Mouse (Mus musculus): Measurements from ENCODE around the gene Jph2. TPM values are rescaled to one million over a fixed set of nuclear protein-coding genes. Genes with fewer than 3 reads are reported as not detected.

Gene Jph2
- total RNA-seq (2021) (100 to 1,000 TPM; 389 to 391 TPM), polyA plus RNA-seq (2012; rRNA removed) (193 and 253 TPM in 2 replicates)
- long read RNA-seq, full-length matches to known transcripts: 21 of 64 reads
- long read RNA-seq, partial matches to known transcripts: 10 of 64 reads
- long read RNA-seq, other reads (novel, unspliced or antisense): 33 of 64 reads

DNA sequence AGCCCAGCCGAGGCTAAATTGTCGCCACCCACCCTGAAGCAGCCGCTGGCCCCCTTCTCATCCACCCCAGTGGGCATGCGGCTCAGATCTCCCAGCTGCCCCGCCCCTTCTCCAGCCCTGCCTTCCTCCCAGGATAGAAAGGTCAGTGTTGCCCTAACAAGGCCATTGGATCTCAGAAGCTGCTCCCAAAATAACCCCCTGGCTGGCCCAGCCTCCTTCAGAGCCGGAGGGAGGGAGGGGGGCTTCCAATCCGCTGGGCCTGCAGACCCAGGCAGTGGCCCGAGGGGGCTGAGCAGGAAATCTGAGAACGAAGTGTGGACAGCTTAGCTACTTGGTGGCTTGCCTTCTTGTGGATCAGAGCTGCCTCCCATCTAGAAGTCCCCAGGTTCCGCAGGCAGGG, at the start of gene Jph2:
Jph2 (minus strand) TSS at position 89 of the 400 bp plus-strand sequence.
- peak; percentile 79 to 87 for DNase-seq
- 8% methylated on average over 10 of the region's 10 CpGs for WGBS
- no peaks in the 10 kb centered on the region for H3K79me2 ChIP-seq (replicated peaks; ENCODE audit: control insufficient read depth, insufficient read depth, low read length)
- peaks cover 5% of the 10 kb centered on the region for H3K4me1 ChIP-seq (ENCODE audit: control insufficient read depth, insufficient read depth, low read length)
- TF ChIP-seq CTCF (IDR thresholded peaks at IDR 0.05) (peak; percentile 35), POLR2A (IDR thresholded peaks at IDR 0.05; ENCODE audit: insufficient read depth, low read depth, low read length) (peak; percentile 88), EP300 (IDR thresholded peaks at IDR 0.05; ENCODE audit: insufficient read depth, low read depth, low read length) (0 out of 2 replicates have a peak, but pooled peaks have one; percentile 16)
- peak within 1 kb of the TSS; percentile 97 for H3K27ac ChIP-seq
- intact Hi-C loops (cut with DNase I): no loop called here
- no peaks in the 10 kb centered on the region for H3K27me3 ChIP-seq (ENCODE audit: control insufficient read depth, insufficient read depth, low read length)
- peak within 1 kb of the TSS; percentile 91 for H3K9ac ChIP-seq (ENCODE audit: low read depth, low read length)
- peak within 1 kb of the TSS; percentile 63 for H3K4me3 ChIP-seq
- no peaks in the 10 kb centered on the region for H3K36me3 ChIP-seq (ENCODE audit: control insufficient read depth, insufficient read depth, low read length)

- no peaks in the 10 kb centered on the region for H3K79me2 ChIP-seq (replicated peaks; ENCODE audit: control insufficient read depth, insufficient read depth, low read length)
- H3K27me3 ChIP-seq (ENCODE audit: control insufficient read depth, insufficient read depth, low read length): peaks cover 2% of the 10 kb centered on the region; the same call in 1 of the 2 replicates
- no peak for TF ChIP-seq CTCF (IDR thresholded peaks at IDR 0.05)
- no peak for TF ChIP-seq EP300 (IDR thresholded peaks at IDR 0.05; ENCODE audit: insufficient read depth, low read depth, low read length)
- no peak for TF ChIP-seq POLR2A (IDR thresholded peaks at IDR 0.05; ENCODE audit: insufficient read depth, low read depth, low read length)
- H3K27ac ChIP-seq: no peak overlapping the region
- H3K4me1 ChIP-seq (ENCODE audit: control insufficient read depth, insufficient read depth, low read length): no peaks in the 10 kb centered on the region
- H3K4me3 ChIP-seq: no peak overlapping the region
- 71% methylated on average over 12 of the region's 12 CpGs for WGBS
- no peak for DNase-seq
- H3K9ac ChIP-seq (ENCODE audit: low read depth, low read length): no peak overlapping the region
- intact Hi-C loops (cut with DNase I): no loop called here
- H3K36me3 ChIP-seq (ENCODE audit: control insufficient read depth, insufficient read depth, low read length): no peaks in the 10 kb centered on the region
Measured at GRCm38 (mm10) chr2:163447375-163447774, 49.6 kb upstream of the Jph2 start.

DNA sequence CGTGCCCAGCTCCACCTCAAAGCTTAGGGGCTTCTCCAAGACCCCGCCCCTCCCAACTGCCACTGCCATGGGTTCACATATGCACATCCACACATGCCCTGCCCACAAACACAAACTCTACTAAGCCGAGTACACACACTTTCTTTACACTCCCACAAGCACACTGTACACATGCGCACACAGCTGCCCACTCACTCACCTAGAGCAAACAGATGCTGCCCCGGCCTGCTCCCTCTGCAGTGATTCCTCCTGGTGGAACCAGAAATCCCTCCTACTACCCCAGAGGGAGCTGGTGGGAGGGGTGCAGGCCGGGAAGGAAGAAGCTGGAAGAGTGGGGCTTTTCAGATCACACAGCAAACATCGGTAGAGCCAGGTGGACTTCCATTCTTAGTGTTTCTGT, 46.2 kb upstream of the Jph2 start:
- H3K9ac ChIP-seq (ENCODE audit: low read depth, low read length): no peak overlapping the region
- no peak for DNase-seq
- 55% methylated on average over 7 of the region's 7 CpGs for WGBS

GRCm38 (mm10) chr2:163443543-163443942, 45.8 kb upstream of the Jph2 start:
- Histone ChIP-seq H3K4me3 (no peak overlapping the region), H3K79me2 (replicated peaks; ENCODE audit: control insufficient read depth, insufficient read depth, low read length) (no peaks in the 10 kb centered on the region), H3K4me1 (ENCODE audit: control insufficient read depth, insufficient read depth, low read length) (no peaks in the 10 kb centered on the region), H3K27me3 (ENCODE audit: control insufficient read depth, insufficient read depth, low read length) (peaks cover 2% of the 10 kb centered on the region), H3K27ac (no peak overlapping the region), H3K36me3 (ENCODE audit: control insufficient read depth, insufficient read depth, low read length) (no peaks in the 10 kb centered on the region), H3K9ac (ENCODE audit: low read depth, low read length) (no peak overlapping the region)
- 40% methylated on average over 6 of the region's 6 CpGs for WGBS
- intact Hi-C loops (cut with DNase I): no loop called here
- TF ChIP-seq POLR2A (IDR thresholded peaks at IDR 0.05; ENCODE audit: insufficient read depth, low read depth, low read length) (no peak), CTCF (IDR thresholded peaks at IDR 0.05) (no peak), EP300 (IDR thresholded peaks at IDR 0.05; ENCODE audit: insufficient read depth, low read depth, low read length) (no peak)
- peak; percentile 55 to 70 for DNase-seq

More for the DNA sequence above, 46.2 kb upstream of the Jph2 start:
- Histone ChIP-seq H3K27me3 (ENCODE audit: control insufficient read depth, insufficient read depth, low read length) (no peaks in the 10 kb centered on the region), H3K27ac (no peak overlapping the region), H3K79me2 (replicated peaks; ENCODE audit: control insufficient read depth, insufficient read depth, low read length) (no peaks in the 10 kb centered on the region), H3K4me1 (ENCODE audit: control insufficient read depth, insufficient read depth, low read length) (no peaks in the 10 kb centered on the region), H3K36me3 (ENCODE audit: control insufficient read depth, insufficient read depth, low read length) (no peaks in the 10 kb centered on the region), H3K4me3 (no peak overlapping the region)
- TF ChIP-seq CTCF (IDR thresholded peaks at IDR 0.05) (no peak), EP300 (IDR thresholded peaks at IDR 0.05; ENCODE audit: insufficient read depth, low read depth, low read length) (no peak), POLR2A (IDR thresholded peaks at IDR 0.05; ENCODE audit: insufficient read depth, low read depth, low read length) (no peak)
- intact Hi-C loops (cut with DNase I): no loop called here

DNA sequence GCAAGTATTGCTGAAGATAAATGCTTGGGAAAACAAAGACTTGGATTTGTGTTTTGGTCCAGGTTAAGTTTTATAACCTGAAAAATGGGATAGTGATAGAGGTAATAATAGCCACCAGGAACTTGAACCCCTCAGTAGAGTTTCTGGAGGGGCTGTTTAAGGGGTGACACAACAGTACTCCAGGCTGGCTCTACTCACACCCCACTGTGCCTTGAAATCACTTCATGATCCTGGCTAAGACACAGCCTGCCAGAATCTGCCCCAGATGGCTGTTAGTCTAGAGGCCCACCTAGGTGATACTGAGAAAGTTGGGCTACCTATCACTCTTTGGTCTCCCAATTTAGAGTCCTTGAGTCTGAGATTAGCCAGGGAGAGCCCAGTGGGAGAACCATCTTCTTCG, 41.7 kb upstream of the Jph2 start:
- H3K36me3 ChIP-seq (ENCODE audit: control insufficient read depth, insufficient read depth, low read length): no peaks in the 10 kb centered on the region
- no peak for TF ChIP-seq EP300 (IDR thresholded peaks at IDR 0.05; ENCODE audit: insufficient read depth, low read depth, low read length)
- no peak for TF ChIP-seq POLR2A (IDR thresholded peaks at IDR 0.05; ENCODE audit: insufficient read depth, low read depth, low read length)
- no peak for TF ChIP-seq CTCF (IDR thresholded peaks at IDR 0.05)
- no peaks in the 10 kb centered on the region for H3K4me1 ChIP-seq (ENCODE audit: control insufficient read depth, insufficient read depth, low read length)
- no peak for DNase-seq
- H3K79me2 ChIP-seq (replicated peaks; ENCODE audit: control insufficient read depth, insufficient read depth, low read length): no peaks in the 10 kb centered on the region
- 32% methylated on average over 1 of the region's 1 CpGs for WGBS
- no peak overlapping the region for H3K9ac ChIP-seq (ENCODE audit: low read depth, low read length)
- no peak overlapping the region for H3K4me3 ChIP-seq
- no peak overlapping the region for H3K27ac ChIP-seq
- intact Hi-C loops (cut with DNase I): no loop called here
- H3K27me3 ChIP-seq (ENCODE audit: control insufficient read depth, insufficient read depth, low read length): peaks cover 6% of the 10 kb centered on the region

- Histone ChIP-seq H3K36me3 (ENCODE audit: control insufficient read depth, insufficient read depth, low read length) (no peaks in the 10 kb centered on the region), H3K4me3 (peak overlapping the region; percentile 12; the same call in 1 of the 2 replicates), H3K4me1 (ENCODE audit: control insufficient read depth, insufficient read depth, low read length) (no peaks in the 10 kb centered on the region), H3K9ac (ENCODE audit: low read depth, low read length) (no peak overlapping the region), H3K27ac (no peak overlapping the region), H3K79me2 (replicated peaks; ENCODE audit: control insufficient read depth, insufficient read depth, low read length) (no peaks in the 10 kb centered on the region), H3K27me3 (ENCODE audit: control insufficient read depth, insufficient read depth, low read length) (peaks cover 6% of the 10 kb centered on the region)
- 1% methylated on average over 30 of the region's 30 CpGs for WGBS
- TF ChIP-seq POLR2A (IDR thresholded peaks at IDR 0.05; ENCODE audit: insufficient read depth, low read depth, low read length): no peak
- no peak for TF ChIP-seq EP300 (IDR thresholded peaks at IDR 0.05; ENCODE audit: insufficient read depth, low read depth, low read length)
- TF ChIP-seq CTCF (IDR thresholded peaks at IDR 0.05): no peak
- no peak for DNase-seq
- intact Hi-C loops (cut with DNase I): no loop called here
Measured at GRCm38 (mm10) chr2:163438619-163439451, 41.0 kb upstream of the Jph2 start.

Data from heart, adult 2 months (tissue).